Mouse (Mus musculus) gastrocnemius, postnatal 10 days (tissue): Measurements from ENCODE around the gene Fam169a. TPM values are rescaled to one million over a fixed set of nuclear protein-coding genes. Genes with fewer than 3 reads are reported as not detected.
"Not testable (repeated sequence)": the region's sequence is repeated elsewhere in the genome, so short reads cannot be mapped to it uniquely, and the experiment has no call there.

ENCODE experiments used
- DNase-seq: peaks from one replicate; pipeline ENCODE4 v3.0.0; 2021; ENCODE audit warnings: mixed read lengths
- long read RNA-seq, 2 experiments: library from polyadenylated mRNA; stranded (forward); transcript quantifications; one replicate each; pipeline ENCODE4 v2.0.0; 2021
- total RNA-seq, 2 experiments: library from RNA; stranded (reverse); gene quantifications; 2 replicates each; pipeline ENCODE4 v1.2.3; 2021

The Fam169a gene
- under 1 TPM in 1 of 2 experiments, not detected in 1; 0.12 TPM for total RNA-seq
- long read RNA-seq, experiment 1 = 0 reads
- long read RNA-seq, experiment 2 = 0 reads

DNA sequence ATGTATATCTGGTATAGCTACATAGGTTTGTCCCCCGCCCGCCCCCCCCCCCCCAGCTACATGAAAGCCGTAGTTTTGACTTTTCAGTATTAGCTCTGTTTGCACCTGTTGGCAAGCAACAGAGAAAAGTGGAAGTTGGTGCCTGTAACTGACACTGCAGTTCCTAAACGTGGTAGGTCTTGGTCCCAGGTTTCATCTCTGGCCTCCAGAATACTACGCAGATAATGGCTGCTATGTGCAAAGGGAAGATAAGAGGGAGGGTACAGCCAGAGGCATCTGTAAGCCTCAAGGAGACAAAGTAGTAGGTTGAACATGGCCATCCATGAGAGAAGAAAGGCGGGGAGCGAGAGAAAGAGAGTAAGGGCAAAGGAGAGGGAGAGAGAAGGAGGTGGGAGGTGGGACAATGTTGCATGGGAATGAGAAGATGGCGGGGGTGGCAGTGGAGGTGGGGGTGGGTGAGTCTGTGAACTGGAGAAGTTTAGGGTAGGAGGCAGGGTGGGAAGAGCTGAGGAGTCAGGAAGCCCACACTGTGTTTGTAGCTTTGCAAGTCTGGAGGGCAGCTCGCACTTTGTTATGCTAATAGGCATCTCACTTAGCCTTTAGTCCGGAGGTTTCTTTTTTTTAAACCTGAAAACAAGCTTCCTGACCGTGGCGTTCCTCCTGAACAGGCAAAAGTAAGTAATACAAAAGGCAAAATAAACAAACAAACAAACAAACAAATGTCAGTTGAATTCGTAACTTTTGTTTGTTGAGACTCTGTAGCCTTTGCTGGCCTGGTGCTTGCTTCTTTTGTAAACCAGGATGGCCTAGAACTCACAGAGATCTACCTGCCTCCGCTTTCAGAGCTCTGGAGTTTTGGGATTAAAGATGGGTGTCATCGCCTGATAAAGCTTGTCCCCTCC, at the start of gene Fam169a:
Gene Fam169a (plus strand): TSS at position 638 of the 902 bp plus-strand sequence.
- no peak for DNase-seq

DNA sequence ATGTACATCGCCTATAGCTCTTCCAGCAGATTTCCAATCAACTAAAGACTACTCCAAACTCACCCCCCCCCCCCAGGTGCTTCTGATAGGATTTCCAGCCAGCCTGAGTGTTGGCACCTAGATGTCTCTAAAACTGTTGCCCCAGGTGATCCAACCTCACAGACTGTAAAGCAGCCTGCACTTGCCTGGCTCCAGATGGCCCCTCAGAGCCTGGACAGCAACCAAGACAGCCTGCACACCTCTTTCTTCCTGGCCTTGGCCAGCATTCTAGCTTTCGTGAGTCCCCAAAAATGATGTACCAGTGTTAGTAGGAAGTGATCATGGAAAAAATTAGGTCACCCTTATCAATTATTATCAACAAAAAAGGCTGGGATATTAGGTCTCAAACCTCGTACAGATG, 49.4 kb upstream of the Fam169a start:
- no peak for DNase-seq

DNA sequence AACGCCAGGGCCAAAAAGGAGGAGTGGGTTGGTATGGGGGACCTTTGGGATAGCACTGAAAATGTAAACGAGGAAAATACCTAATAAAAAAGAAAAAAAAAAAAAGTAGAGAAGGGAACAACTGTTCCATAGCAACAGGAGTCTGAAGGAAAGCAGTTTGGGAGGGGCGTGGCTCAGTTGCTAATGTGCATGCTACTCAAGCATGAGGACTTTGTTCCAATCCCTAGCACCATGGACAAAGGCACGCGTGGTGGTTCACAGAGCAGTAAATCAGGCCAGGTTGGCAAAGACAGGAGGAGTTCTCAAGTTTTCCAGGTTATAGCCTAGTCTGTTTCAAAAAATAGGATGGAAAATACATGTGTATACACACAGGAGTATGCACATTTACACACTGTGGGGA, 47.0 kb upstream of the Fam169a start:
- no peak for DNase-seq

GRCm38 (mm10) chr13:97021906-97022305, 45.2 kb upstream of the Fam169a start:
- DNase-seq = no peak

DNA sequence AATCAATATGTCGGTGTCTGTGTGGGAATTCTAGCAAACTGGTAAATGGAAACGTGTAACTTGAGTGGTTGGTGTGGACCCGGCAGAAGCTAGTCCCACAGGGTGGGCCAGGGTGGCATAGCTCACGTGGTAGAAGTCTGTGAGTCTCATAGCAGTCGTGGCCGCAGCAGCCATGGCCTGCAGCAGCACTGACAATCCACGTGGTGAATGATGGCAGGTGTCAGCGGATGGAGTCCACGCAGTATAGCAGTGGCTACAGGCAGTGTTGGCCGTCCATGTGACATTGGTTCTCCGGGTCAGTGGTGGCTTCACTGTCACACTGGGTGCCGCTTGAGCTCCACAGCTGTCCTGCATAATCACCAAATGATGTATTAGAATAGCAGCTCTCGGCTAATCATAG, 37.0 kb upstream of the Fam169a start:
- no peak for DNase-seq

DNA sequence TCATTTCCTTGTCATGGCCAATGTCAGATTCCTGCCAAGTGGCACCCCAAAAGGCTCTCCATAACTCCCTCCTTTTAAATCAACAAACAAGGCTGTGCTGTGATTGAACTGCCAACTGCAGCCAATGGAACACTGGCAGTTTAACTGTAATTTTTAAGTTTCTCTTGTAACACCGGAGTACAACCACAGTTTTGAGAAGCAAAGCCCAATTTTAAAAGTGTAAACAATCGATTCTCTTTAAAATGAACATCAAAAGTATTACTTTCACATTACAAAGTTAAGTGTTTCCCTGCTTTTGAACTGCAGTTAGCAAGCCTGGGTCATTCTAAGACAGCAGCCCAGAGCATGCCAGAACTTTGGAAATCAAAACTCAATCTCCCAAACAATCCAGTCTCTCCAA, 32.8 kb upstream of the Fam169a start, which contains the start of gene 1700029F12Rik:
Gene 1700029F12Rik (minus strand): TSS at position 101 of the 400 bp plus-strand sequence.
- DNase-seq = no peak

DNA sequence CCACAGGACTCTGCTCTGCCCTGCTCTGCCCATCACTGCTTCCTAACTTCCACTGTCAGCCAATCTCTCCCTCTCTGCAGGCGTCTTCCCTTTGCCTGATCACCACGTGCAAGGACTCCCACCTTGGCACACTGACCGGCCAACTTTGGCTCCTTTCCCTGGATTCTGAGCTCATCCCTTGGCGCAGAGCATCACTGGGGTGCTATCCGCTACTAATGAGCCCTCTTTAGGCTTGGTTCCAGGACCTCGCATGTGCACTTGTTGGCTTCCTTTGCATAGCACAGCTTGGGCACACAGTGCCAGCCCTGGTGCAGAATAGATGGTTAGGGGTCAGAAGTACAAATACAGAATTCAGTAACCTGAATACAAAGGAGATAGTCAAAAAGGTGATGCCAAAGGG, 15.9 kb upstream of the Fam169a start:
- peak; percentile 10 for DNase-seq

GRCm38 (mm10) chr13:97052667-97053066, 14.4 kb upstream of the Fam169a start:
- peak; percentile 65 for DNase-seq

GRCm38 (mm10) chr13:97053844-97054243, 13.2 kb upstream of the Fam169a start:
- no peak for DNase-seq

DNA sequence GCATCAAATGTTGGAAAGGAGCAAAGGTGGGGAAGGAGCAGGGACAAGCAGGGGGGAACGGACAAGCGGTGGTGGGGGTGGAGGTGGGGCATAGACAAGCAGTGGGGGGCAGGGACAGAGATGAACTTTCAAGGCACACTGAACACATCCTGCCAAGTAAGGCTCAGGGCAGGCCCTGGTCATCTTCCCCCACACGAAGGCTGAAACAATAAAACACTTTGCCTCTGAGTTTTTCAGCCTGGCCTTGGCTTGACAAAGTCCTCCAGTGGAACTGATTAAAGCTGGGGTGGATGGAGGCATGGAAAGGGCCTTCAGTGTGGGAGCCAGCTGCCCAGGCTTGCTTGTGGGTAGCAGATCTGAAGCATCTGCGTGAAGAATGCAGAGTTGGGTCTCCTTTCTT, 9.3 kb upstream of the Fam169a start:
- DNase-seq = no peak

GRCm38 (mm10) chr13:97059746-97060145, 7.3 kb upstream of the Fam169a start:
- no peak for DNase-seq

DNA sequence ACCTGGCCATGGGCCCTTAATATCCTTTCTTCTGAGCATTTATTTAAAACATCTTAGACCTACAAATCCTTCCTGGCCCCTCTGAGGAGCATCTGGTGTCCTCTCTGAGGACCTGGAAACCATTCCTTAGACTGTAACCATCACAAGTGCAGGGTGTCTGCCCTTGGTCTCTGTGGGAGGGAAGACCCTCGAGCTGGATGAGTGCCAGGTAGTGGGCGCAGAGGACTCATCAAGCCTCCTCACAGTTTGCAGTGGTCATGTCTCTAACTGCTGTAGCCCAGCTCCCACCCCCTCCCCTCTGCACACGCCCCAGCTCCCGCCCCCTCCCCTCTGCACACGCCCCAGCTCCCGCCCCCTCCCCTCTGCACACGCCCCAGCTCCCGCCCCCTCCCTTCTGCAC, 6.8 kb upstream of the Fam169a start:
- DNase-seq = no peak

- no peak for DNase-seq
These were observed 4.9 kb upstream of the Fam169a start for GRCm38 (mm10) chr13:97062151-97062550.

DNA sequence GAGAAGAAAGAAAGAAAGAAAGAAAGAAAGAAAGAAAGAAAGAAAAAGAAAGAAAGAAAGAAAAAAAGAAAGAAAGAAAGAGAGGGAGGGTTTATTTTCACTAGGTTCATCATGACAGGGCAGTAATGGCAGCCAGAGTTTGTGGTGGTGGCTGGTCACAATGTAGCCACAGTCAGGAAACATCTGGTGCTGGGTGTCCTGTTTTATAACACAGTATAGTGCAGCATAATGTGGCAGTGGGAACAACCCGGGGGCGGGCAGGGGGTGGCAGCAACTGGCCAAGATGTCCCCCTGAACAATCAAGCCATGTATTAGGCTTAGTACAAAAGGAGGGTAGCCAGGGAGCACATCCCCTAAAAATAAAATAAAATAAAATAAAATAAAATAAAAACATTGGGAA, 3.7 kb upstream of the Fam169a start:
- DNase-seq = no peak

- no peak for DNase-seq
These were observed 2.7 kb upstream of the Fam169a start for GRCm38 (mm10) chr13:97064413-97064812.

- not testable (repeated sequence) for DNase-seq
These were observed 2.1 kb upstream of the Fam169a start for GRCm38 (mm10) chr13:97064844-97065621.

DNA sequence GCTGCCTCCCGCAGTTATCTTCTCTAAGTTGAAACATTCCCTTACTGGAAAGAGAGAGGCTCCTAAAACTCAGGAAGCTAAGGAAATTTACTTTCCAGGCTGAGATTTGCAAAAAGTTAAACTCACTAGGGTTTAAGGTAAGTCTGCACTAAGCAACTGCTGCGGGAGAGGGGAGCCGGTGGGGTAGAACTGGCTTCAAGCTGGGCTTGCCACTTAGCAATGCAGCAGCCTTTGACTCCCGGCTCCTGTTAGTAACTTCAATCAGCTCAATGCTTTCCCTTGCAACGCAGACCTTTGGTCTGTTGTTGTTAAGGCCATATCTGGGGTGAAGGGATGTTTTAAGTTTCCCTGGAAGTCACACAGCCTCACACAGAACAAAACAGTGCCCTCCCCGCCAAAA, 605 bp downstream of the Fam169a start:
- DNase-seq = no peak

- no peak for DNase-seq
These were observed 1.1 kb downstream of the Fam169a start for GRCm38 (mm10) chr13:97068151-97068550.

DNA sequence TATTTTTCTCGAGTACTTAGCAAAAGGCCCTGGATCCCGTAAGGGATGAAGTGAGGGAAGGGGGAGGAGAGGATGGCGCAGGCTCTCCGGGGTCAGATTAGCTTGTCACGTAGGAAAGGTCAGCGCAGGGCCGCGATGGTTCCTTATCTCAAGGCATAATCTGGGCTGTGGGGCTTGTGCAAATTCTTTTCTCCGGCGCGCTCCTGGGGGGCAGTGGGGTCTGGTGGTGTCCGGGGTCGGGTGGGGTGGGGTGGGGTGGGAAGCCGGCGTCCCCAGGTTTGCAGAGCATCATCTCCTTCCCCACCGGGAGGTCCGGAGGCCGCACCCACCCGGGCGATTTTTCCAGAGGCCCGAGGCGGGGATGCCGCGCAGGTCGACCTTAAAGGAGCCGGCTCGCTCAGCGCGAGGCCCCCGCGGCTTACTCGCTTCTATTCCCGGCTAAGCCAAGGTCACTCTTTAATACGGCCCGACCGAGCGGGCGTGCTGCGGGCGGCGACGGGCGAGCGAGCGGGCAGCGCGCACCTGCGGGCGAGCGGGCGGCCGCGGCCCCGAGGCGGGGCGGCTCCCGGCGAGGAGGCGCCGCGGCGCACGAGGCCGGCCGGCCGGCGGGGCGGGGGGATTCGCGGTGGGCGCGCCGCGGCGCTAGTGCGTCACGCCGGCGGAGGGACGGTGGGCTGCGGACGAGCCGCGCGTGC, 4.0 kb downstream of the Fam169a start:
- no peak for DNase-seq

- peak; percentile 5 for DNase-seq
These were observed 4.6 kb downstream of the Fam169a start for GRCm38 (mm10) chr13:97071626-97072241.

DNA sequence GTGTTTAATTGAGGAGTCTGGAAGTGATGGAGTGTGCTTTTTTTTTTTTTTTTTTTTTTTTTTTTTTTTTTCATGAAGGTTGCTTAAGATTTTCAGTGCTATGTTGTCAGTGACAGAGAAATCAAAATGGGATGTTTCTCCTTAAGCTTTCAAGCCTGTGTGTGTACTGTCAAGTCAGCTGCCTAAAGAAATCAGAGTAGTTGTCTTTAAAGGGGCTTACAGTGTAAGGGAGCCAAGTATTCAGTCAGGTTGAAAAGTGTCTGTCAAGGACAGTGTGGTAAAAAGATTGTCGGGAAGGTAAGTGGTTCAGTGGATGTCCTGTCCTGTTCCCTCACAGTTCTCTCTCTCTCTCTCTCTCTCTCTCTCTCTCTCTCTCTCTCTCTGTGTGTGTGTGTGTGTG, 6.4 kb downstream of the Fam169a start:
- DNase-seq = no peak

DNA sequence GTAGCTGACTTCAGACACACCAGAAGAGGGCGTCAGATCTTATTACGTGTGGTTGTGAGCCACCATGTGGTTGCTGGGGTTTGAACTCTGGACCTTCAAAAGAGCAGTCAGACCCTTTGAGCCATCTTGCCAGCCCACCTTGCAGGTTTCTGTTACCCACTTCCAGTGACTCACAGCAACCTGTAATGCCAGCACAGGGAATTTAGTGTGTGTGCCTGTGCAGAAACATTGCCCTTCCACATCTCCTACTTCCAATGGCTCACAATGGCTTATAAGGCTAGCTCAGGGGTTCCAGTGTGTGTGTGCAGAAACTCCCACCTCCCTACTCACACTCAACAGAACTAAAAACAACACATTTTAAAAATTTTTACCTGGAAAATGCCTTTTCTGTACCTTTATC, 10.5 kb downstream of the Fam169a start:
- no peak for DNase-seq
